Mouse (Mus musculus): ENCODE results near the gene Chst1.

- no peak for TF ChIP-seq CTCF (IDR thresholded peaks at IDR 0.05; ENCODE audit: insufficient read depth, low read depth, low read length)
- TF ChIP-seq POLR2A (IDR thresholded peaks at IDR 0.05; ENCODE audit: insufficient read depth, low read depth, low read length) = no peak
Observed at GRCm38 (mm10) chr2:92640555-92640954, 41.0 kb downstream of the Chst1 start.
